Mouse (Mus musculus): ENCODE results near the gene Majin. TPM values are rescaled to one million over a fixed set of nuclear protein-coding genes. Genes with fewer than 3 reads are reported as not detected.
A peak's percentile ranks its signal among the peaks of the same experiment; 100 is the strongest.

Majin gene
- not detected in 2 replicates for polyA plus RNA-seq (2015; fragmentation: Nextera tagmentation; extraction: Ambion mirVana)

DNA sequence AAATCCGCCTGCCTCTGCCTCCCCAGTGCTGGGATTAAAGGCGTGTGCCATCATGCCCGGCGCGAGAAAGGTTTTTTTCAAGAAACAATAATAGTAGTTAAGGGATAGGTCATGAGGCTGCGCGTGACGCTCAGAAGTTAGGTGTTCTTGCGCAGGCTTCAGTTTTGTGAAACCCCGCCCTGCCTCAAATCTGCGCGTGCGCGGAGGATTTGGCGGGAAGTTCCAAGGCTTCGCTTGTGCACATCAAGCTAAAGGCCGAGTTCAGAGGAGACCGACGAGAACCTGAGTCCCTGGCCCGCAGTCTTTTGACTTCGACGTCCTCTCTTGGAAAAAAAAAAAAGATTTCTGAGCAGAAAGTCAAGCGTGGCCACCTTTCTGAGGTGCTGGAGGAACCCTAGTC is at the start of gene Majin:
Majin (plus strand) TSS at position 258 of the 400 bp plus-strand sequence.
- Histone ChIP-seq H3K4me1 (ENCODE audit: insufficient read depth, low read length) (no peaks in the 10 kb centered on the region), H3K36me3 (ENCODE audit: insufficient read depth, low read length) (no peaks in the 10 kb centered on the region), H3K4me3 (ENCODE audit: low read length) (no peak within 1 kb of the TSS), H3K27ac (ENCODE audit: low read length) (no peak within 1 kb of the TSS), H3K9ac (replicated peaks; ENCODE audit: low read length) (no peak within 1 kb of the TSS), H3K4me2 (replicated peaks; ENCODE audit: low read depth, low read length) (no peak within 1 kb of the TSS), H3K9me3 (ENCODE audit: low read length) (no peaks in the 10 kb centered on the region), H3K27me3 (ENCODE audit: insufficient read depth, low read length) (no peaks in the 10 kb centered on the region)
- ATAC-seq (ENCODE audit: low FRiP score, low TSS enrichment) = no peak
- WGBS = 85% methylated on average over 23 of the region's 23 CpGs

GRCm38 (mm10) chr19:6136397-6136796 is 47.8 kb upstream of the Majin start:
- Histone ChIP-seq H3K27me3 (ENCODE audit: insufficient read depth, low read length) (no peaks in the 10 kb centered on the region), H3K27ac (ENCODE audit: low read length) (no peak overlapping the region), H3K4me2 (replicated peaks; ENCODE audit: low read depth, low read length) (no peak overlapping the region), H3K4me3 (ENCODE audit: low read length) (no peak overlapping the region), H3K9me3 (ENCODE audit: low read length) (no peaks in the 10 kb centered on the region), H3K9ac (replicated peaks; ENCODE audit: low read length) (no peak overlapping the region), H3K4me1 (ENCODE audit: insufficient read depth, low read length) (peaks cover 7% of the 10 kb centered on the region; the same call in 1 of the 2 replicates), H3K36me3 (ENCODE audit: insufficient read depth, low read length) (peaks cover 13% of the 10 kb centered on the region; the same call in 1 of the 2 replicates)
- WGBS = 70% methylated on average over 3 of the region's 3 CpGs
- no peak for ATAC-seq (ENCODE audit: low FRiP score, low TSS enrichment)

DNA sequence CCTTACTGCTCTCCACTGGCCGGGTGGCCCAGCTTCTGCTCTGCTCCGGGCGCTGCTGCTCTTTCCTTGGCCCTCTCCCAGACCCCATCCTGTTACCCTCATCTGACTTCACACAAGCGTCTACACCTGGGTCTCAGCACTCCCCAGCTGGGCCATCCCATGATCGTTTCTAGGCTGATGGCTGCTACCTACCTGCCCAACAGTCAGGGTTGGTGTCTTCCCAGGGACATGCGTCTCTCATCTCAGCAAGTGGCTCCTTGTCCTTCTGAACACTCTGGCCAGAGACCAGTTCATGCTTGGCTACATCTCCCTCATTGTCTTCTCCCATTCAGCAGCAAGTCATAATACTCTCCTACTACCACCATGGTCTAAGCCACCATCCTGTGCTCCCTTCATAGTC is 44.5 kb upstream of the Majin start:
- Histone ChIP-seq H3K36me3 (ENCODE audit: insufficient read depth, low read length) (peaks cover 13% of the 10 kb centered on the region; the same call in 1 of the 2 replicates), H3K4me1 (ENCODE audit: insufficient read depth, low read length) (peaks cover 7% of the 10 kb centered on the region; the same call in 1 of the 2 replicates), H3K27me3 (ENCODE audit: insufficient read depth, low read length) (no peaks in the 10 kb centered on the region), H3K4me2 (replicated peaks; ENCODE audit: low read depth, low read length) (peak overlapping the region; percentile 76), H3K27ac (ENCODE audit: low read length) (no peak overlapping the region), H3K9ac (replicated peaks; ENCODE audit: low read length) (peak overlapping the region; percentile 74; the same call in 1 of the 2 replicates), H3K9me3 (ENCODE audit: low read length) (no peaks in the 10 kb centered on the region), H3K4me3 (ENCODE audit: low read length) (peak overlapping the region; percentile 70)
- WGBS = 94% methylated on average over 6 of the region's 6 CpGs
- ATAC-seq (ENCODE audit: low FRiP score, low TSS enrichment) = no peak

DNA sequence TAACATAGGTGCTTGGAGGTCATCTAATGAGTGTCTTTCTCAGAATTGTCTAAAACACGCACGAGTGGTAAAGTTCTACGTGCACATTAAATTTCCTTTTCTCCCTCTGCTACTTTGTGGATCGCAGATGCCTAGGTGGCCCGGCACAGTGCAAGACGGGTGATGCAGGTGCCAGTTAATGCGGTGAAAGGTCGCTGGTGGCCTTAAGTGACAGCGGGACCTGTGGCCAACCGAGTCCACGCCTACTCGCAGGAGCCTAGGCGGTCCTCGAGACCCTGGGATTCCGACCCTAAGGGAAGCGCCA is 43.9 kb upstream of the Majin start:
- ATAC-seq (ENCODE audit: low FRiP score, low TSS enrichment) = no peak
- peak overlapping the region; percentile 95 for H3K27ac ChIP-seq (ENCODE audit: low read length)
- WGBS = 6% methylated on average over 16 of the region's 16 CpGs

GRCm38 (mm10) chr19:6140678-6141393 is 43.4 kb upstream of the Majin start, which contains the start of gene Batf2:
Gene Batf2, plus strand, starts transcription at chr19:6140983.
- Histone ChIP-seq H3K27ac (ENCODE audit: low read length) (peak within 1 kb of the TSS; percentile 95), H3K36me3 (ENCODE audit: insufficient read depth, low read length) (0 out of 2 replicates have a peak, but pooled peaks cover 5% of the 10 kb centered on the region), H3K27me3 (ENCODE audit: insufficient read depth, low read length) (no peaks in the 10 kb centered on the region), H3K9ac (replicated peaks; ENCODE audit: low read length) (peak within 1 kb of the TSS; percentile 74), H3K4me2 (replicated peaks; ENCODE audit: low read depth, low read length) (peak within 1 kb of the TSS; percentile 76), H3K4me3 (ENCODE audit: low read length) (peak within 1 kb of the TSS; percentile 70), H3K9me3 (ENCODE audit: low read length) (no peaks in the 10 kb centered on the region), H3K4me1 (ENCODE audit: insufficient read depth, low read length) (peaks cover 7% of the 10 kb centered on the region; the same call in 1 of the 2 replicates)
- WGBS = under 1% methylated on average over 64 of the region's 68 CpGs
- ATAC-seq (ENCODE audit: low FRiP score, low TSS enrichment) = peak; percentile 95

More for the DNA sequence above, 43.9 kb upstream of the Majin start:
- Histone ChIP-seq H3K36me3 (ENCODE audit: insufficient read depth, low read length) (peaks cover 9% of the 10 kb centered on the region; the same call in 1 of the 2 replicates), H3K4me3 (ENCODE audit: low read length) (peak overlapping the region; percentile 70), H3K4me1 (ENCODE audit: insufficient read depth, low read length) (peaks cover 7% of the 10 kb centered on the region; the same call in 1 of the 2 replicates), H3K9ac (replicated peaks; ENCODE audit: low read length) (peak overlapping the region; percentile 74), H3K27me3 (ENCODE audit: insufficient read depth, low read length) (no peaks in the 10 kb centered on the region), H3K4me2 (replicated peaks; ENCODE audit: low read depth, low read length) (peak overlapping the region; percentile 76), H3K9me3 (ENCODE audit: low read length) (no peaks in the 10 kb centered on the region)

- WGBS = under 1% methylated on average over 15 of the region's 15 CpGs
- Histone ChIP-seq H3K27me3 (ENCODE audit: insufficient read depth, low read length) (no peaks in the 10 kb centered on the region), H3K9me3 (ENCODE audit: low read length) (no peaks in the 10 kb centered on the region), H3K9ac (replicated peaks; ENCODE audit: low read length) (peak within 1 kb of the TSS; percentile 74), H3K27ac (ENCODE audit: low read length) (peak within 1 kb of the TSS; percentile 95), H3K4me2 (replicated peaks; ENCODE audit: low read depth, low read length) (peak within 1 kb of the TSS; percentile 76), H3K4me1 (ENCODE audit: insufficient read depth, low read length) (peaks cover 7% of the 10 kb centered on the region; the same call in 1 of the 2 replicates), H3K4me3 (ENCODE audit: low read length) (peak within 1 kb of the TSS; percentile 70), H3K36me3 (ENCODE audit: insufficient read depth, low read length) (0 out of 2 replicates have a peak, but pooled peaks cover 5% of the 10 kb centered on the region)
- ATAC-seq (ENCODE audit: low FRiP score, low TSS enrichment) = peak; percentile 72
Measured at GRCm38 (mm10) chr19:6141394-6141749, 42.8 kb upstream of the Majin start, which contains the start of gene Arl2. Gene Arl2, minus strand, starts transcription at chr19:6141548.

GRCm38 (mm10) chr19:6144842-6145241 is 39.3 kb upstream of the Majin start:
- WGBS = 69% methylated on average over 5 of the region's 5 CpGs
- ATAC-seq (ENCODE audit: low FRiP score, low TSS enrichment) = no peak
- peaks cover 5% of the 10 kb centered on the region; the same call in 1 of the 2 replicates for H3K4me1 ChIP-seq (ENCODE audit: insufficient read depth, low read length)
- H3K27ac ChIP-seq (ENCODE audit: low read length) = no peak overlapping the region
- H3K9ac ChIP-seq (replicated peaks; ENCODE audit: low read length) = no peak overlapping the region
- H3K4me3 ChIP-seq (ENCODE audit: low read length) = no peak overlapping the region
- H3K9me3 ChIP-seq (ENCODE audit: low read length) = no peaks in the 10 kb centered on the region
- H3K36me3 ChIP-seq (ENCODE audit: insufficient read depth, low read length) = no peaks in the 10 kb centered on the region
- H3K27me3 ChIP-seq (ENCODE audit: insufficient read depth, low read length) = no peaks in the 10 kb centered on the region
- no peak overlapping the region for H3K4me2 ChIP-seq (replicated peaks; ENCODE audit: low read depth, low read length)

GRCm38 (mm10) chr19:6155174-6155573 is 29.0 kb upstream of the Majin start:
- Histone ChIP-seq H3K4me3 (ENCODE audit: low read length) (no peak overlapping the region), H3K36me3 (ENCODE audit: insufficient read depth, low read length) (no peaks in the 10 kb centered on the region), H3K9me3 (ENCODE audit: low read length) (no peaks in the 10 kb centered on the region), H3K27me3 (ENCODE audit: insufficient read depth, low read length) (no peaks in the 10 kb centered on the region), H3K4me1 (ENCODE audit: insufficient read depth, low read length) (no peaks in the 10 kb centered on the region), H3K27ac (ENCODE audit: low read length) (no peak overlapping the region), H3K9ac (replicated peaks; ENCODE audit: low read length) (no peak overlapping the region), H3K4me2 (replicated peaks; ENCODE audit: low read depth, low read length) (no peak overlapping the region)
- no peak for ATAC-seq (ENCODE audit: low FRiP score, low TSS enrichment)
- WGBS = 45% methylated on average over 9 of the region's 9 CpGs

DNA sequence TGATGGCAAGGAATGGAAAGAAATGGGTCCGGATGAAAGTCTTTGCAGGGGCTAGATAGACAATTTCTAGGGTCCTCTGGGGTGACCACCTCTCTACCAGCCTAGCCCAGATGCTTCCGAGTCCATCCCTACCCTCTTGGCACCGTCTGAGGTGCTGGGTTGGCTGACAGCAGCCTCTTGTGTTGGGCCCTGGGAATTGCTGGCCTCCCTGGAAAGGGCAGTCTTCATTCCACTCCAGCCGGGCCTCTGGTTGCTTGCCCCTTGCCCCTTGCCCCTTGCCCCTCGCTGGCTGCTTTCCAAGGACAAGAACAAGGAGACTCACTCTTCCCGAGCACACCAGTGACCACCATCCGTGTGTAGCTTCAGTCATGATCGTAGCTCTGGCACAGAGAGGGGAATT is 27.8 kb upstream of the Majin start:
- no peaks in the 10 kb centered on the region for H3K4me1 ChIP-seq (ENCODE audit: insufficient read depth, low read length)
- ATAC-seq (ENCODE audit: low FRiP score, low TSS enrichment) = no peak
- no peak overlapping the region for H3K27ac ChIP-seq (ENCODE audit: low read length)
- no peak overlapping the region for H3K4me3 ChIP-seq (ENCODE audit: low read length)
- 62% methylated on average over 8 of the region's 8 CpGs for WGBS
- no peaks in the 10 kb centered on the region for H3K9me3 ChIP-seq (ENCODE audit: low read length)
- H3K36me3 ChIP-seq (ENCODE audit: insufficient read depth, low read length) = no peaks in the 10 kb centered on the region
- no peaks in the 10 kb centered on the region for H3K27me3 ChIP-seq (ENCODE audit: insufficient read depth, low read length)
- no peak overlapping the region for H3K4me2 ChIP-seq (replicated peaks; ENCODE audit: low read depth, low read length)
- H3K9ac ChIP-seq (replicated peaks; ENCODE audit: low read length) = no peak overlapping the region

GRCm38 (mm10) chr19:6157220-6157619 is 27.0 kb upstream of the Majin start:
- Histone ChIP-seq H3K36me3 (ENCODE audit: insufficient read depth, low read length) (no peaks in the 10 kb centered on the region), H3K9ac (replicated peaks; ENCODE audit: low read length) (no peak overlapping the region), H3K4me2 (replicated peaks; ENCODE audit: low read depth, low read length) (no peak overlapping the region), H3K27me3 (ENCODE audit: insufficient read depth, low read length) (no peaks in the 10 kb centered on the region), H3K27ac (ENCODE audit: low read length) (no peak overlapping the region), H3K4me3 (ENCODE audit: low read length) (no peak overlapping the region), H3K4me1 (ENCODE audit: insufficient read depth, low read length) (no peaks in the 10 kb centered on the region), H3K9me3 (ENCODE audit: low read length) (no peaks in the 10 kb centered on the region)
- WGBS = 56% methylated on average over 6 of the region's 6 CpGs
- no peak for ATAC-seq (ENCODE audit: low FRiP score, low TSS enrichment)

All from kidney, embryonic 16.5 days (tissue).